Mouse (Mus musculus): ENCODE data around the gene Nosip. TPM values are rescaled to one million over a fixed set of nuclear protein-coding genes. Genes with fewer than 3 reads are reported as not detected.

Nosip gene
- total RNA-seq, 1 experiment, result 94.2 TPM

GRCm38 (mm10) chr7:45077322-45077721 lies 15.1 kb downstream of the Nosip start:
- H3K36me3 ChIP-seq (ENCODE audit: control insufficient read depth, insufficient read depth, low read length, poor library complexity, severe bottlenecking), result peaks cover 24% of the 10 kb centered on the region
- TF ChIP-seq CHD2 (IDR thresholded peaks at IDR 0.05; ENCODE audit: low read depth, low read length) (no peak), ZNF384 (IDR thresholded peaks at IDR 0.05; ENCODE audit: low read depth, low read length) (no peak), ZC3H11A (IDR thresholded peaks at IDR 0.05; ENCODE audit: borderline replicate concordance, low read depth, low read length) (no peak), MAFK (IDR thresholded peaks at IDR 0.05; ENCODE audit: insufficient read depth, low read depth, low read length) (no peak), HCFC1 (IDR thresholded peaks at IDR 0.05; ENCODE audit: borderline replicate concordance, insufficient read depth, low read length) (no peak)

GRCm38 (mm10) chr7:45077829-45078228 lies 15.6 kb downstream of the Nosip start:
- TF ChIP-seq ZNF384 (IDR thresholded peaks at IDR 0.05; ENCODE audit: low read depth, low read length), result no peak
- TF ChIP-seq HCFC1 (IDR thresholded peaks at IDR 0.05; ENCODE audit: borderline replicate concordance, insufficient read depth, low read length), result no peak
- no peak for TF ChIP-seq ZC3H11A (IDR thresholded peaks at IDR 0.05; ENCODE audit: borderline replicate concordance, low read depth, low read length)
- no peak for TF ChIP-seq CHD2 (IDR thresholded peaks at IDR 0.05; ENCODE audit: low read depth, low read length)
- no peak for TF ChIP-seq MAFK (IDR thresholded peaks at IDR 0.05; ENCODE audit: insufficient read depth, low read depth, low read length)
- Histone ChIP-seq H3K36me3 (ENCODE audit: control insufficient read depth, insufficient read depth, low read length, poor library complexity, severe bottlenecking) (peaks cover 24% of the 10 kb centered on the region), H3K9me3 (ENCODE audit: control insufficient read depth, insufficient read depth, low read depth, low read length) (no peaks in the 10 kb centered on the region), H3K9ac (ENCODE audit: insufficient read depth, low read depth, low read length, poor library complexity, severe bottlenecking) (no peak overlapping the region), H3K4me3 (ENCODE audit: insufficient read depth in 1 of 2, low read depth in 1 of 2, low read length in 2 of 2, poor library complexity in 1 of 2, severe bottlenecking in 1 of 2) (no peak overlapping the region), H3K4me1 (ENCODE audit: control insufficient read depth in 2 of 2, insufficient read depth in 2 of 2, low read length in 2 of 2, poor library complexity in 1 of 2) (peaks cover 1 to 29% of the 10 kb centered on the region in 2 experiments; a peak in 3 of 4 replicates), H3K27ac (ENCODE audit: insufficient read depth, low read depth, low read length, poor library complexity, severe bottlenecking) (no peak overlapping the region)
- in situ Hi-C loops (cut with MboI; ENCODE audit: low sequenced_read_pairs in 2 of 2, unreplicated experiment in 2 of 2), result loop anchor here in 1 of 2 experiments (5.0 kb wide), 1 partner anchor 54 kb away; no protein-coding TSS in a partner anchor
- no peak for DNase-seq (ENCODE audit: low read depth, low spot score)

More at GRCm38 (mm10) chr7:45077322-45077721, 15.1 kb downstream of the Nosip start:
- Histone ChIP-seq H3K27ac (ENCODE audit: insufficient read depth, low read depth, low read length, poor library complexity, severe bottlenecking) (no peak overlapping the region), H3K9ac (ENCODE audit: insufficient read depth, low read depth, low read length, poor library complexity, severe bottlenecking) (peak overlapping the region; percentile 34; the same call in 1 of the 2 replicates), H3K4me1 (ENCODE audit: control insufficient read depth in 2 of 2, insufficient read depth in 2 of 2, low read length in 2 of 2, poor library complexity in 1 of 2) (peaks cover 4 to 27% of the 10 kb centered on the region in 2 experiments; a peak in 3 of 4 replicates), H3K4me3 (ENCODE audit: insufficient read depth in 1 of 2, low read depth in 1 of 2, low read length in 2 of 2, poor library complexity in 1 of 2, severe bottlenecking in 1 of 2) (no peak overlapping the region), H3K9me3 (ENCODE audit: control insufficient read depth, insufficient read depth, low read depth, low read length) (no peaks in the 10 kb centered on the region)
- in situ Hi-C loops (cut with MboI; ENCODE audit: low sequenced_read_pairs in 2 of 2, unreplicated experiment in 2 of 2), result loop anchor here in 1 of 2 experiments (5.0 kb wide), 1 partner anchor 55 kb away; no protein-coding TSS in a partner anchor
- DNase-seq (ENCODE audit: low read depth, low spot score), result no peak

- Histone ChIP-seq H3K4me1 (ENCODE audit: control insufficient read depth in 2 of 2, insufficient read depth in 2 of 2, low read length in 2 of 2, poor library complexity in 1 of 2) (peaks cover 0 to 30% of the 10 kb centered on the region in 2 experiments; a peak in 2 of 4 replicates), H3K9me3 (ENCODE audit: control insufficient read depth, insufficient read depth, low read depth, low read length) (no peaks in the 10 kb centered on the region), H3K4me3 (ENCODE audit: insufficient read depth in 1 of 2, low read depth in 1 of 2, low read length in 2 of 2, poor library complexity in 1 of 2, severe bottlenecking in 1 of 2) (no peak overlapping the region), H3K27ac (ENCODE audit: insufficient read depth, low read depth, low read length, poor library complexity, severe bottlenecking) (no peak overlapping the region), H3K9ac (ENCODE audit: insufficient read depth, low read depth, low read length, poor library complexity, severe bottlenecking) (no peak overlapping the region), H3K36me3 (ENCODE audit: control insufficient read depth, insufficient read depth, low read length, poor library complexity, severe bottlenecking) (peaks cover 27% of the 10 kb centered on the region)
- DNase-seq (ENCODE audit: low read depth, low spot score), result no peak
- no peak for TF ChIP-seq HCFC1 (IDR thresholded peaks at IDR 0.05; ENCODE audit: borderline replicate concordance, insufficient read depth, low read length)
- TF ChIP-seq MAFK (IDR thresholded peaks at IDR 0.05; ENCODE audit: insufficient read depth, low read depth, low read length), result no peak
- TF ChIP-seq ZC3H11A (IDR thresholded peaks at IDR 0.05; ENCODE audit: borderline replicate concordance, low read depth, low read length), result no peak
- no peak for TF ChIP-seq CHD2 (IDR thresholded peaks at IDR 0.05; ENCODE audit: low read depth, low read length)
- TF ChIP-seq ZNF384 (IDR thresholded peaks at IDR 0.05; ENCODE audit: low read depth, low read length), result no peak
- in situ Hi-C loops (cut with MboI; ENCODE audit: low sequenced_read_pairs in 2 of 2, unreplicated experiment in 2 of 2), result loop anchor here in 1 of 2 experiments (5.0 kb wide), 1 partner anchor 54 kb away; no protein-coding TSS in a partner anchor
Measured at GRCm38 (mm10) chr7:45078513-45078912, 16.3 kb downstream of the Nosip start.

DNA sequence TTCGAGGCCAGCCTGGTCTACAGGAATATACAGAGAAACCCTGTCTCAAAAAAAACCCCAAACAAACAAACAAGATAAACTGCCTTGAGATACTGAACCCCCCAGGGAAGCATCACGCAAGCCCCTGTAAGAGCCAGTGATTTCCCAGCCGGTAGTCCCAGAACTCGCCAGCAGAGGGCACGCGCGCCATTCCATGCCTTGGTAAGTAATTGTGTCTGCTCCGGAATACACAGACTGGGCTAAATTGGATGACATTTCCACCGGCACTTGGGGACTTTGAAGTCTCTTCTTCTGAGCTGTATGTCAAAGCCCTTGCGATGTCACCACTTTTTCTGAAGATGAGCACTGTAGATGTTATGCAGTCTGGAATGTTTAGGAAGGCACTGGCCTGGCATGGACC lies 17.6 kb downstream of the Nosip start:
- in situ Hi-C loops (cut with MboI; ENCODE audit: low sequenced_read_pairs in 2 of 2, unreplicated experiment in 2 of 2), result loop anchor here in 1 of 2 experiments (5.0 kb wide), 1 partner anchor 52 kb away; no protein-coding TSS in a partner anchor
- peaks cover 21% of the 10 kb centered on the region for H3K36me3 ChIP-seq (ENCODE audit: control insufficient read depth, insufficient read depth, low read length, poor library complexity, severe bottlenecking)
- H3K27ac ChIP-seq (ENCODE audit: insufficient read depth, low read depth, low read length, poor library complexity, severe bottlenecking), result no peak overlapping the region
- H3K9ac ChIP-seq (ENCODE audit: insufficient read depth, low read depth, low read length, poor library complexity, severe bottlenecking), result no peak overlapping the region
- DNase-seq (ENCODE audit: low read depth, low spot score), result no peak
- H3K4me1 ChIP-seq (ENCODE audit: control insufficient read depth in 2 of 2, insufficient read depth in 2 of 2, low read length in 2 of 2, poor library complexity in 1 of 2), result peaks cover 0 to 29% of the 10 kb centered on the region in 2 experiments; a peak in 2 of 4 replicates
- H3K4me3 ChIP-seq (ENCODE audit: insufficient read depth in 1 of 2, low read depth in 1 of 2, low read length in 2 of 2, poor library complexity in 1 of 2, severe bottlenecking in 1 of 2), result no peak overlapping the region
- H3K9me3 ChIP-seq (ENCODE audit: control insufficient read depth, insufficient read depth, low read depth, low read length), result no peaks in the 10 kb centered on the region
- TF ChIP-seq ZNF384 (IDR thresholded peaks at IDR 0.05; ENCODE audit: low read depth, low read length) (no peak), ZC3H11A (IDR thresholded peaks at IDR 0.05; ENCODE audit: borderline replicate concordance, low read depth, low read length) (peak; percentile 65; the same call in 1 of the 2 replicates)

All from ES-E14 (cell line).